Mouse (Mus musculus): ENCODE results near the gene Grm7.

DNA sequence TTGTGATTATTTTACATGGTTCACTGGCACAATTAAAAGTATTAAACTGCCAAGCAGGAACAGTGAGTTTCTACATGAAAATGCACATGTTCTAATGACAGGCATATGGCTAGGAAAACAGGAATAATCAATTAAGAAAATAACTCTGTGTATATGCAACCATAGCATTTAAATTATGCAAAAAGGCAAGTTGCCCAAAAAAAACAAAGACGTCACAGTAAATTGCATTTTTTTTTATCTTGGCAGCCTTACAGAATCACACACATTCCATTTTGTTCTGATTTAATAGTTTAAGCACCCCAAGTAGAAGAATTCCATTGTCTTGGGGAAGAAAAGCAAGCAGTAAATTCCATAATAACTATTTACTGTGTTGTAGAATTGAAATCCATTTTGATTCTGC lies 716.3 kb downstream of the Grm7 start:
- no peak for TF ChIP-seq CTCF (conservative IDR thresholded peaks at IDR 0.05; ENCODE audit: low read length)
- no peak for TF ChIP-seq NANOG (IDR thresholded peaks at IDR 0.05; ENCODE audit: borderline replicate concordance, low read length)
- TF ChIP-seq POU5F1 (IDR thresholded peaks at IDR 0.05; ENCODE audit: borderline replicate concordance, low read length), result no peak
